Mouse (Mus musculus): Measurements from ENCODE around the gene Hace1.
A peak's percentile ranks its signal among the peaks of the same experiment; 100 is the strongest.
"Not testable (repeated sequence)": the region's sequence is repeated elsewhere in the genome, so short reads cannot be mapped to it uniquely, and the experiment has no call there.

Hace1 gene

DNA sequence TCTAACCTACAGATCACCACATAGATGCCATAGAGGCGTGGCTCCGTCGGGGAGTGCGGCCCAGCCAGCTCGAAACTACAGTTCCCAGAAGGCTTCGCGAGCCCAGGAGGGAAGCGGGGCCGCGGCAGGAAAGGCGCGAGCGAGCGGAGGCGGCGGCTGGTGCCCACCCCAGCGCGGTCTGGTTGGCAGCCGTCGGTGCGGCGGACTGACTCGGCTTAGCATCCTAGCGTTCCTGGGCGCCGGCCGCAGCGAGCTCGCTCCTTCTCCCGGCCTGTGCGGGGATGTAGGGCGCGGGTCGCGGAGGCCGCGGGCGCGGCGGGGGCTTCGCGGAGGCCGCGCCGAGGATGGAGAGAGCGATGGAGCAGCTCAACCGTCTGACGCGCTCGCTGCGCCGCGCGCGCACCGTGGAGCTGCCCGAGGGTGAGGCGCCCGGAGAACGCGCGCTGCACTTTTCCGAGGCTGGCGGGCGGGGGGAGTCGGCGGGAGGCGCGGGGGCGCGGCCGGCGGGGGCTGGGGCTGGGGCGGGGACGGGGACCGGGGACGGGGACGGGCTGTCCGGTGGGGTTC lies at the start of gene Hace1:
TSS of gene Hace1 (plus strand) at position 99 of the 567 bp plus-strand sequence.
- peak; percentile 91 to 93 for DNase-seq

DNA sequence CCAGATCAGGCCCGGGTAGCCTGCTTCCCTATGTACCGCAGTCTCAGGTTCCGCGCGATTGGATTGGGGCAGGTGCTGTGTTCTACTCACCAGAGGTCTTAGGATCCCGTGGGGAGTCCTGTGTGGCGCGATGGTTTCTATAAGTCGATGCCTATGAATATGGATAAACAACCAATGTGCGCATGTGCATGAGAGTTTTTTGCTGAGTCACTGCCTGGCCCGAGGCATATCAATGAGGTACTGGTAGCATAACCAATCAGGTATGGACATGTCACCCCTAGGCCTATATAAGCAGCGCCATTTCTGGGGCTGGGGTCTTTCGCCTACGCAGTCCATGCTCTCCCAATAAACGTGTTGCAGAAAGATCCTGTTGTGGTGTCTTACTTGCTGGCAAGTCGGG lies 40.3 kb upstream of the Hace1 start:
- not testable (repeated sequence) for DNase-seq

DNA sequence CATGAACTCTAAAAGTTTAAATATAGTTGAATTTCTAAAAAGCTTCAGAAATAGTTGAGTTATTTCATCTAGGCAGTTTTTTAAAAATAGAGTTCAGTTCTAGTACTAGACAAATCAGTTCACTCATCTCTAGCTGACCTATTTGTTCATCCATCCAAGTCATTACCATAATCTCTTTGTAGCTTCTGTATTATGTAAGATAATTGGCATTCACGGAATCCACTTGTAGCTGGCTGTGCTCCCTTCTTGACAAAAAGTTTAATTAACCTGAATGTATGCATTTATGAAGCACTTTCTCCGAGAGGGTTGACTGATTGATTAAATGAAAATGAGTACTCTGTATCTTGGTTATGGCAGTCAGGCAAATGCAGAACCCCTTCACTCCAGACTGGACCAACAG lies 34.9 kb upstream of the Hace1 start:
- no peak for DNase-seq

DNA sequence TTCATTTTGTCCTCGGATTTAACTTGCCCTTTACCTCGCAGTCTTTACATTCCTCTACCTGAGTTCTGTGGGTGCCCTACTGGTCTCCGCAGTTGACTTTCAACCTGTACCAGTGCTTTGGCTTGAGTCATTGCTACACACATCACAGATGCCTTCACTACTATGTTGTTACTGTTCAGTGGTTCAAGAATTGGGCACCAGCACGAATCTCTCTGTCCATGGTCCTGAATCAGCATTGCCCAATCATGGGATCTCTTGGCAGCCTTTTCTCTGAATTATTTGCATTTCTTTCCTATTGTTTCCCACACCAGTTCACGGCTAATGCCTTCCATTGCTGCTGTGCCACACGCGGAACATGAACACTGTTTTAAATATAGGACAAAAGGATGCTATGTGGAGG lies 30.8 kb upstream of the Hace1 start:
- no peak for DNase-seq

DNA sequence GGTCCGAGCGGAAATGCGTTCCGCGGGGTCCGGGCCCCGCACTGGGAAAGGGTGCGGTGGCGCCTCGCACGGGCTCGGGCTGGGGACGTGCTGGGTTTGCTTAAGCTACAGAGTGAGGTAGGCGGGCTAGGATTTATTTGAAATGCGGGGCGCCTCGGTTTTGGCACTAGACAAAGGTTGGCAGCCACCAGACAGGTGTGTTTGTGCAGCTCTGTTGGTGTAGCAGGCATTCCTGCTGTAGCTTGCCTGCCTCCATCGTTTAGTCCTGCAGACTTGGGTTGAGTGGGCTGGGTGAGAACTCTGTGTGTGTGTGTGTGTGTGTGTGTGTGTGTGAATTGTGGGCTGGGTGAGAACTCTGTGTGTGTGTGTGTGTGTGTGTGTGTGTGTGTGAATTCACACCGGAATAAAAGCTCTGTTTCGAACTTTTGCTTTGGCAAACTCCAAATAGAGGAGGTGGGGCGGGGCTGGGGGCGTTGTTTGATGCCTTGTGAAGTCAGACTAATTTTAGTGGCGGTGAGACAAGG lies 731 bp downstream of the Hace1 start:
- no peak for DNase-seq

DNA sequence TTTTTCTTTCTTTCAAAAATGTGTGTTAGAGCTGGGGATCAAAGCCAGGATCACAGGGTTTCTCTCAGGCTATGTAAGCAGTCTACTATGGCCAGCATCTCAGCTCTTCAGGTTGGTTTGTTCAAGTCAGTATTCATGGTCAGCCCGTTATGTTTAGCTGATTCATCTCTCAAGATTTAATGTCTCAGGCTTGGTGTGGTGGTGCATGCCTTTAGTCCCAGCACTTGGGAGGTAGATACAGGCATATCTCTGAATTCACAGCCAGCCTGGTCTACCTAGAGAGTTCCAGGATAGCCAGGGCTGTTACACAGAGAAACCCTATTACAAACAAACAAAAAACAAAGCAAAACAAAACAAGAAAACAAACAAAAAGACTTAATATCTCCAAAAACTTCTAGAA lies 5.7 kb downstream of the Hace1 start:
- no peak for DNase-seq

DNA sequence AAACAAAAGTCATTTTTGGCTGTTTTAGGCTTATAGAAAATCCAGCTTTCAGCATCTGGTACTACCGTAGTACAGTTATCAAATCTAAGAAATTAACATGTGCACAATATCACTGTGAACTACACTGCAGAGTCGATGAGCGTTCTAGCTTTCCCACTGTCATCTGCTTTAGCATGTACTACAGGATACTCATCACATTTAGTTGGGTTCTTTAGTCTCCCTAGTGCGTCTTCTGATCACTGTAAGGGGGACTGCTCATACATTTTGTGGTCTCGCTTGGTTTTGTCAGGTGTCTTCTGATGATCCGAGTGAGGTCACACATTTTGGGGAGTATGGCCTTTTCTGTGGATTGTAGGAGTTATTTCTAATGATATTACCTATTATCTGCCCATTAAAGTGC lies 6.2 kb downstream of the Hace1 start:
- DNase-seq: no peak

DNA sequence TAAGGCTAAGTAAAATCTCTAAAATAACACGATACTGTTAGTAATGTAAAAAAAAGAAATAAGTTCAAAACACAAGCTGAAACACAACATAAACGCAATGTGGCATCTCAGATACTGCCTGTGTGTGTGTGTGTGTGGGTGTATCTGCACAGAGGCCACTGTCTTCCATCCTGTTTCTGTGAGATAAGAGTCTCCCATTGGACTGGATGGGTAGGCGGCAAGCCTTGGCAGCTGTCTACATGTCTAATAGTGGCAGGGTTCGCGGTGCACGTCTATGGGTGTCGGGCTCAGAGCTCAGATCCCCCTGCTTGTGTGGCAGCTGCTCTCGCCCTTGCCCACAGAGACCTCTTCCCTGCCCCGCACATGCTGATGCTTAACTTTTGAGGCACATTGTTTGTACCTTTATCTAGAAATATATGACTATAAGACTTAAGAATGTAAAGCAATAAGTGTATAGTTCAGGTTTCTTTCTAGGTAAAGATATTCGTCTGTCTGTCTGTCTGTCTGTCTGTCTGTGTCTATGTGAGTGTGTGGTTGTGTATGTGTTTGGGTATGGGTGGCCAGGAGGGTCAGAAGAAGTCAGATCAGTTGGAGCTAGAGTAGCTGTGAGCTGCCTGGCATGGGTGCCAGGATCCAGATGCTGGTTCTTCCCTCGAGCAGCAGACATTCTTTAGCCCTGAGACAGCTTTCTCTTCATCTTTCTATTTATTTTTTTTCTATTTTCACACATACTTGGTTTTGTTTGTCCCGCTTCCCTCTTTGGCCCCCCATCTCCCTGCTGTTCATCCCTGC lies 6.9 kb downstream of the Hace1 start:
- peak in 1 of 2 experiments; percentile 7 for DNase-seq

DNA sequence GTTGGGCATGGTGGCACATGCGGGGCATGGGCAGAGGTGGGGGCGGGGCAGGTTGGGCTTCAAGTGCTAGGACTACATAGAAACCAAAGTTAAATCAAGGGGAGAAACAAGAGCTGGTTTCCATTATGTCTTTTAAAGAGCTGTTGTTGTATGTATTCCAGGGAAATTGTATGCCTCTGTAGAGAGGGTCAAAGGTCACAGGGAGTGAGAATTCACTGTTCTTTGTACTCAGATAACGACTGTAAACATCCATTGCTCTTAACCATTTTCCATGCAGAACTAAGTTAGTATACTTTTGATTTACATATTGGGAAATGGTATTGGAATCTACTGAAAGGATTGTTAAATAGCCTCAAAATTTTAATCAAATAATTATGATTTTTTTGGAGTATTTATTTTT lies 28.2 kb downstream of the Hace1 start:
- DNase-seq: no peak

DNA sequence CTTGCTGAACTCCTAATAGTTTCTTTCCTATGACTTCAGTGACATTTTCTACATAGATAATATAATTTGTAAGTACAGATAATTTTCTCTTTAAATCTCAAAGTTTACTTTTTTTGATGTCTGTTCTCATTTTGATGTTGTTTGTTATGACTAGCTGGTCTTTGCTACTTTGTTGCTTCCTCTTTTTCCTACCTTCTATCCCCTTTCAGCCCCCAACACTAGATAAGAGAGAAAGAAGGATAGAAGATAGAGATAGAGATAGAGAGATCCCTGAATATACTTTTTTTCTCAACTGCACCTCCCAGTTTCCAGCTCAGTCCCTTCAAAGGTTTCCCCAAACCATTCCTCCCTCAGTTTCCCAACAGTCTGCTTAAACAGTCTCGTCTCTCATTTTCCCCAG lies 33.1 kb downstream of the Hace1 start:
- no peak for DNase-seq

DNA sequence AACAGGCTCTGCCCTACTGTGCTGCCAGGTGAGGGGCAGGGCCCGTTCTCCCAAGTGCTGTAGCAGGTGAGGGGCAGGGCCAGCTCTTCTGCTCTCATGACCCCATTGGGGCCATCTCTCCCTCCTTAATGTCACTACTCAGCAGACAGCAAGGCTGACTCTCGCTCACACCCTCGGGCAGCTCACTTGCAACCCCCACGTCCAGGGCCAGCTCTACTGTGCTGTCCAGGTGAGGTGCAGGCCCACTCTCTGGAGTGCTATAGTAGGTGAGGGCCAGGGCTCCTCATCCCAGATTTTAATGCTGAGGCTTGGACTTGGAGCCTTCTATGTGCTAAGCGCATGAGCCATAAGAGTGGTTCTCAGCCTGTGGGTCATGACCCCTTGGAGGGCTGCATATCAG lies 38.4 kb downstream of the Hace1 start:
- no peak for DNase-seq

DNA sequence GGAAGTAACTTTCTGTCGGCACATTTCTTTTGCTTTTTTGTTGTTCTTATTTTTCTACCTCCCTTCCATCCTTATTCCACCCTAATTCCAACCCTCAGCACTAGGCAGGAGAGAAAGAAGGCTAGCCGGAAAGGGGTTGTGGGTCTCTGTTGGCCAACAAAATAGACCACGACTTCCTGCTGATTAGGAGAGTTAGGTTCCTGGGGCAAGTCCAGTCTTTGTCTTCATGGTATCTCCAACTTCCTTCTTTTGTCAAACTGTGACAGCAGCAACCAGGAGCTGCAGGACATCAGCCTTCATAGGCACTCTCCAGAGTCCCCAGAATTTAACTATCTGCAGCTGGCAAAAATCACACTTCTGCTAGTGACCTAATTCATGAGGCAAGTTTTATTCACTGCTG lies 41.4 kb downstream of the Hace1 start:
- DNase-seq: no peak

DNA sequence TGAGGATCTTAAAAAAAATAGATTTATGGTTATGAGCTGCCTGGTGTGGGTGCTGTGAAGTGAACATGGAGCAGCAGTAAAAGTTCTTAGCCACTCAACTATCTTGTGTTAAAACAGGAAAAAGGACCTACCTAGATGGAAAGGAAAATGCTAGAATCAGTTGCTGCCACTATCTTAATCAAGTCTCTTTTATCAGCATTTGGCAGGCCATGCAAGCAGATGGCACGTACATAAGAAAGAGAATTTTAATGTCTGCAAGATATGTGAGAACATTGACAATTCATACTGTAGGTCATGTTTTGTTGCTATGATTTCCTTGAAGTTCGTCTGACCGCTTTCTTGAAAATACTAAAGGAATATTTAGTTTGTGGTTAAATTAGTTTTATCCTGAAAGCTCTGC lies 54.4 kb downstream of the Hace1 start:
- no peak for DNase-seq

DNA sequence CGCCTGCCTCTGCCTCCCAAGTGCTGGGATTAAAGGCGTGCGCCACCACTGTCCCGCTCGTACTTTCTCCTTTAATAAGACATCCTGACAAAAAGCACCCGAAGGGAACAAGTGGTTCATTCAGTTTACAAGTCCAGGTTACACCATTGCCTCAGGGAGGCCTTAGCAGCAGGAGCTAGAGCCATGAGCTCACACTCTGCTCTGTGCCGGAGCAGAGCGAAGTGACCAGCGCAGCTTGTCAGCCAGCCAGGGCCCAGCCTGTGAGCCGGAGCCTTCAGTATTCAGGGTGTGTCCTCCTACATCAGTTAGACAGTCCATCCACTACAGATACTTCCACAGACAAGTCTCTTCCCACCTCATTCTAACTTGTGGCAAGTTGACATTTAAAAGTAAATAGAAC lies 55.0 kb downstream of the Hace1 start:
- peak; percentile 36 to 66 for DNase-seq

DNA sequence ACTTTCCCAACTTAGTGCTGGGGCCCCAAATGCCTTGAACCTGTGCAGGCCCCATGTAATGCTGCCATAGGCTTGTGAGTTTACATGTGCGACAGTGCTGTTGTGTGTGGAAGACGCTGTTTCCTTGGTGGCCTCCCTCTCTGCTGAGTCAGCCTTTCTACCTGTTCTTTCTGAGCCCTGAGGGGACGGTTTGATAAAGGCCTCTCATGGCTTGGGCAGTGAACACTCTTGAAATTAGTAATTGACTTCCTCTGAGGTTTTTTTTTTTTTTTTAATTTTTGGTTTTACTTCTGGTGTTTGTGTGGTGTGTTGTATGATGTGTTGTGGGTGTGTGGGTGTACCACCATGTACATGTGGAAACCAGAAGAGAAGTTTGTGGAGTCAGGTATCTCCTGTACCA lies 57.6 kb downstream of the Hace1 start:
- DNase-seq: no peak

DNA sequence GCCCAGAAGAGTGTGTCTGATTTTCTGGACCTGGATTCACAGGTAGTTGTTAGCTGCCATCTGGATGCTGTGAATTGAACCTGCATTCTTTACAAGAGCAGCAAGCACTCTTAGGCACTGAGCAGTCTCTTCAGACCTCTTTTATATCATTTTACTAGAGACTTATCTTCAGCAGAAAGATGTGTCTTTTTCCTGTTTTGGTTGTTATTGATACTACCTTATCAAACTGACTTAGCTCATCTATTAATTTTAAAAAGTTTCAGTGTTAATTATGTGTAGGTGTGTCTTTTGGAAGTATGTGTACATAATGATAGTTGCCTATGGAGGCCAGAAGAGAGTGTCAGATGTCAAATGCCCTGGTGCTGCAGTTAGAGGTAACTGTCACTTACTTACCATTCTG lies 62.1 kb downstream of the Hace1 start:
- no peak for DNase-seq

DNA sequence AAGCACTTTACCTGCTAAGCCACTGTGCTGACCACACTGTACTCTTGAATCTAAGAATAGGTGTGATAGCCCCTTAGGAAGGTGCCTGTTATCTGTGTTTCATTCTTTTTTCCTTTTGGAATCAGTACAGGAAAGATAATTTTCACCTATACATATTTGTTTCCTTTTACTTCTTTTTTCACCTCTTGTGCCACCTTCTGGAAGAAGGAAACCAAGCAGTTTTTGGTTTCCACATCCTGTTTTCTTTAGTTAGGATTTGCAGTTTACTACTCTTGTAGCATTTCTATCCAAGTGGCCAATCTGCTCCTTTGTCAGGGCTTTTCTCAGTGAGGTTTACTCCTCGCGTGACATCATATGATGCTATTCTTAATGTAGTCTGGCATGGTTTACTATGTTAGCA lies 76.4 kb downstream of the Hace1 start:
- no peak for DNase-seq

DNA sequence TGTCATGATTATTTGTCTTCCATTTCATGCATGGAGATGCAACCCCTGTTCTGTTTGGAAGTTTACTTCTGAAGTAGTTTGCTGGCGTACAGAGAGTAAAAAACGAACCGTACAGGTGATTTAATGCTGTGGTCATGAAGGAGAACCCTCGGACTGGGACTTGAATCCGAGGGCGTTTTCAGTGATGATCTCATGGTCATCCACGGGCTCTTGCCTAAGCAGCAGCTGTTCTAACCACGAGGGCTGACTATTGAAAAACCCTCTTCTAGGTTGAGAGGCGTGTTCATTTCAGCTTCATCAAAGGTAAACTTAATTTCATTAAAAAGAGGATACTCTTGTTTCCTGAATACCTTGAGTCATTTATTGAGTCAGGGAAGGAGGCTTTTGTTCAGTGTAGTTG lies 84.4 kb downstream of the Hace1 start:
- no peak for DNase-seq

DNA sequence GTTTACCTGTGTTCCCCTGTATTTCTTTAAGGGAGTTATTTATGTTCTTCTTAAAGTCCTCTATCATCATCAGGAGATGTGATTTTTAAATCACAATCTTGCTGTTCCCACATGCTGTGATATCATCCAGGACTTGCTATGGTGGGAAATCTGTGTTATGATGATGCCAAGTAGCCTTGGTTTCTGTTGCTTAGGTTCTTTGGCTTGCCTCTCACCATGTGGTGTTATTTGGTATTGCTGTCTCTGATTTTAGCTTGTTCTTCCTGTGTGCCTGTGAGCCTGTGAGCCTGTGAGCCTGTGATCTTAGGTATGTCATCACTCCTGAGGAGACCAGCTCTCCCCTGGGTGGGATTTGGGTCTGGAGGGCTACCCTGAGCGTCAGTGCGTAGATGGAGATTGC lies 90.6 kb downstream of the Hace1 start:
- no peak for DNase-seq

DNA sequence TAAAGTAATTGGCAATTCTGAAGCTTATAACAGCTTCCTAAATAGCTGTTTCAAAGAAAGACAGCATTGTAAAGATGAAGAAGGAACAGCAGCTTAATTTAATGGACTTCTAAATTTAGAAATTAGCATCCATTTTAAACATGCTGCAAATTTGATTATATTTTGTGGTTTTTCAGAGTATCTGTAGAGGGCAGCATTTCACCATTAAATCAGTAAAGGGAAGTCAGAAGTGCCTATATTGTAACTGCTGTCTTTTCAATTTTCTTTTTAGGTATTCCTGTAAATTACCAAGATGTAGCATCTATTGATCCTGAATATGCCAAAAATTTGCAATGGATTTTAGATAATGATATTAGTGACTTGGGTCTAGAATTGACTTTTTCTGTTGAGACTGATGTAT lies 99.2 kb downstream of the Hace1 start:
- DNase-seq: no peak

DNA sequence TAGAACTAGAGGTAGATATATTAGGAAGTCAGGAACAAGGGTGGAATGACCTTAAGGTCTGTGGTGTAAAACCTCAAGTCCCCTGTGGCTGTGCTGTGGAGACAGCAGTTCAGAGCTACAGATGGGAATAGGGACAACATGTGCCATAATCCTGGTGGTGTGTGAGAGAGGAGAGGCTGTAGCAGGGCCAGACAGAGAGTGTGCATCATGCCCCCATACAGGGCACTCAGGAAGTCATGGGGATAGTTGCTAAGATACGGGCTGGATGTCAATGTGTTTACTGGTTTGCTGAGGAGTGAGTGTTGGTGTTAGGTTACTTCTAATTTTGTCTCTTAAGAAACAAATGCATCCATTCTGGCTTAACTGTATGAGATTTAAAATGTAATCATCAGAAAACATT lies 108.6 kb downstream of the Hace1 start:
- no peak for DNase-seq

DNA sequence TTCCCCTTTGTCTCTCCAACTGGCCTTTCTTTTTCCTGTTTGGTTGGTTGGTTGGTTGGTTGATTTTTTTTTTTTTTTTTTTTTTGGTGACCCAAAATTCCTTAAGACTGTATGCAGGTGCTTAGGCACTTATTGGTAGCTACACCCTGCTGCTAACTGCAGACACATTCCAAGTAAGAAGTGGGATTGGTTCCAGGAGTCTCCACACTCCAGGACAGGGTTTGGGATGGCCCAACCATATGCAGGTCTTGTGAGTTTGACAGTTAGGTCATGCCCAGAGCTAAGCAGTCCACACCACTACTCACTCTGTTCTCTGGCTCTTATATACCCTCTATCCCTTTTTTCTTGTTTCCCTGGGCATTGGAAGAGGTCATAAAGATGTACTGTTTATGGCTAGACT lies 117.3 kb downstream of the Hace1 start:
- peak; percentile 30 to 52 for DNase-seq

DNA sequence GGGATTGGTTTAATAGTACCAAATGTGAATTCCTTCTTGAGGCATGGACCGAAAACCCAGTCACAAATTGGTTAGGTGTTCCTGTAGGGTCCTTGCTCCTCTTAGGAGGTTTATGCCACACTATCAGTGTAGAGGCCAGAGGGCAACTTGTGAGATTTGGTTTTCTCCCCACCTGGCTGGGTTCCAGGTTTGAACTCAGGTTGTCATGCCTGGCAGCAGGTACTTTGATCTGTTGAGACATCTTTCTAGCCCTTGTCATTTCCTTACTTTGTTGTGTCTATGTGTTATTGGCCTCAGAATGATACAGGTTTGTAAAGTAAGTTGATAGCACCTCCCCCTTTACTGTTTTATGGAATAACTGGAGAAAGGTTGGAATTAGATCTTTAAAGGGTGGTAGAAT lies 117.9 kb downstream of the Hace1 start:
- peak in 1 of 2 experiments; percentile 14 for DNase-seq

DNA sequence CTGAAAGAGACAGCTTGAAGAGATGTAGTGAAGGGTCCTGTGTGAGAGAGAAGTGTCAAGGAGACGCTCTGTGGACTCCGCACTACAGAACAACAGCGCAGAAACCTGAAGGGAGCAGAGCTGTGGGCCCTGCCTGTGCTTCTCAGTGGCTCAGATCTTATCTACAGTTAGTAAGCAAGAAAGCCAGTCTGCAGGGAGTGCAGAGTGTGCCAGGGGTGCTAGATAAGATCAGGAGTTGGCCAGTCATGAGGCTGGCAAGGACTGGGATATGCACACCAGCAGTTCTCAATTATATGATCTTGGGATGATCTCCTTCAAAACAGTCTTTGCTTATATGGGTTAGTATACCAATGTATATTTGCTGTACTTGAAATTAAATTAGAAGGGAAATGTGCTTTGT lies 121.3 kb downstream of the Hace1 start:
- peak in 1 of 2 experiments; percentile 11 for DNase-seq

DNA sequence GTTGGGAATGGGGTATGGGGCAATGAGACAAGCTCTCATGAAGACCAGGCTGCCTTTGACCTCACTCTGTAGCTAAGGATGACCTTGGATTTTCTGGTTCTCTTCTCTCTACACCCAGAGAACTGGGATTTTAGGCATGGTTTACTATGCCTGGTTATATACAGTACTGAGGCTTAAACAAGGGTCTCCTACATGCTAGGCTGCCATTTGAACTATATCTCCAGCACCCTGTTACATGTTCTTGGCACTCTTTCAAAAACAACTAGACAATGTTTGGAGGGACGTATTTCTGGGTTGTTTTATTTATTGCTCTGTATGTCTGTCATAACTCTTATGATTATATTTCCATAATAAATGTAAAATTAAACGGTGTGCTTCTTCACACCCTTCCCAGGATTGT lies 129.2 kb downstream of the Hace1 start:
- no peak for DNase-seq

Data from cerebellum, postnatal 25 days (tissue).